Mouse (Mus musculus) layer of hippocampus, postnatal 25 days (tissue): Measurements from ENCODE around the gene Lcp1. TPM values are rescaled to one million over a fixed set of nuclear protein-coding genes. Genes with fewer than 3 reads are reported as not detected.

ENCODE experiments used
- DNase-seq, 2 experiments: peaks; one replicate each; pipeline ENCODE4 v3.0.0; 2022; ENCODE audit warnings: mixed read lengths in 2 of 2, low spot score in 1 of 2; ENCODE audit errors: extremely low spot score in 1 of 2
- total RNA-seq, 2 experiments: library from RNA; stranded (reverse); gene quantifications; 2 replicates each; pipeline ENCODE4 v1.2.3; 2021

Gene Lcp1
- total RNA-seq, 2 experiments from 2014 or later, result 7.8 to 8.8 TPM

DNA sequence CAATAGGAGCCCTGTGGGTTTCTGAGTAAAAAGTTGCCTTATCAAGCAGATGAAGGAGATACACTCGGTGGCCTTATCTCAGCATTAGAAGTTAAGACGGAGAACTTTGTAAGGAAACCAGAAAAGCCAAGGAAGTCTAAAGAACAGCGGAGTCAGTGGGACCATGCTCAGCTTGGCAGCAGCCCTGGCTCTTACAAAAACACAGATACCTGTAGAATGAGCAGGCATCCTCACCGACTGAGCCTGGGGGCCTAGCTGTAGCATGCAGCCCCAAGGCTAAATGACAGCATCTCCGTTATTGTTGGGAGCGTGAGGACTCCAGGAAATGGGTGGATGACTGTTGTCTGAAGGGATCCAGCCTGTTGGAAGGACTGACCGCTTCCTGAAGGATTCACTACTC is 44.9 kb downstream of the Lcp1 start:
- no peak for DNase-seq

DNA sequence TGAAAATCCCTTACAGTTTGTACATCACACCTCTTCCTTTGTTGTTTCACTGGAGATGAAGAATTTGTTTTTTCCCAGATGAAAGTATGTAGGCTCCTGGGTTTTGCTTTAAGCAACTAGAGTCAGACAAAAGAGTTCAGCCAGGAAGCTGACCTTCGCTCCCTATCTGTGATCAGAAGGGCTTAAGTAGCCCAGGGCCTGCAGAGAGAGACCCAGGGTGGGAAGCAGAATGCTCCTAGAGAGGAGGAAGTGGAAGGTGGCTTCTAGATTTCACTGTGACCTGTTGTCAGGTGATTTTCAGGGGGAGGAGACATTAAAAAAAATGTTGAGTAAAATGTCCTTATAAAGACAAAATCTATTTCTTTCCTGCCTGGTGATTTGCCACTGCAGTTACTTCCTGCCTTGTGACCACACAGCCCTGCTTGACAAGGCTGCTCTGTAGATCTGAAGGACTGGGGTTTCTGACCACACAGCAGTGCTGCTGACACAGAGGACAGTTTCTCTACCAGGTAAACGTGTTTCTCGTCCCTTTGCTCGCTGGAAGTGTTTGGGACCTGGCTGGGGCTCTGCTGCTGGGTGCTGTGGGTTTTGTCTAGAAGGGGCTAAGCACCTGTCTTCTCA is 45.6 kb downstream of the Lcp1 start:
- no peak for DNase-seq

DNA sequence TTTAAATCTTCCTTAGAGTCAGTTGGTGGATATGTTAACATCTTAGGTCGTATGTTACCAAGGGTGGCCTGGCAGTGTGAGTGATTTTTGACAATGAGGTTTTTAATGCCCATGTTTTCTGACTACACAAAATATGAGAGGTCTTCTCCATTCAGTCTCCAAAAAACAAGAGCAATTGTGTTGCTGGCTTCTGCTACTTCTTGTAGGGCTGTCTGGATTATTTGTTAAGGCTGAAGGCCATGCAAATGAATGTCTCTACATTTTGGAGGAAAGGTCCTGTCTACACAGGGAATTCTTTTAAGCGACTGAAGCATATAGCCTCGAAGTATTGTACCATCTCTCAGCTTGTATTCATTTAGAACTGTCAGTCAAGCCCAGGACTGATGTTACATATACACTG is 46.5 kb downstream of the Lcp1 start:
- no peak for DNase-seq

DNA sequence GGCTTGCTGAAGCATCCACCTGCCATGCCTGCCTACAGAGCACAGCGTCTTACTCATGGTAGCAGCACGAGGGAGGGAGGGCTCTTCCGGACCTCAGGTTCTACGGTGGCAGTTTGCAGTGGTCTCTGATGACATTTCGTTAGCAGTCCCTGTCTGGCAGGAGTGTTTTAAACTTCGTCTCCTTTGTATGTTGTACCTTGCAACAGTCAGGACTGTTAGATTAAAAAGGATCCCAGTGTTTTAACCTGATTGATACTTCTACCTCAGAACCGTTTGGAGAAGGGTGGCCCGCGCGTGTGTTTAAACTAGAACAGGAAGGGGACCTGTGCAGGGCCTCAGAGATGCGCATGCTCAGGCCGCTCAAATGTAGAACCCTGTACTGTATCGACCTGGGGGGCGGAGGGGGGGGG is 47.5 kb downstream of the Lcp1 start:
- DNase-seq, result no peak

DNA sequence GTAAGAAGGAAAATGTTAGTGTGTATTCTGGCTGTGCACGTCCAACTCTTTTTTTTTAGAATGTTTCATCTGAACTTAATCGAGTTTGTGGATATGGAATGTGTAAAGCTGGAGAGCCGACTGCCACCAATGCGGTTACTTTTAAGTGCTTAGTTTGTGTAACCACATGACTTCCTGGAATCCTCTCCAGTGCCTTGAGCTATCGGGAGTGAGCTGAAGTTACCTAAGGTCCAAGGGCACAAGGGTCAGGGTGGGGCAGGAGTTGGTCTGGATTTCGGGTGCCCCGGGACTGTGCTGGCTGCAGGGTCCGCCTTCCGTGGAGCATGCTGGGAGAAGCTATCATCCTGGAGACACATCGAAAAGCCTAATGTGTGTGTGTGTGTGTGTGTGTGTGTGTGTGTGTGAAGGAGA is 47.9 kb downstream of the Lcp1 start:
- no peak for DNase-seq

DNA sequence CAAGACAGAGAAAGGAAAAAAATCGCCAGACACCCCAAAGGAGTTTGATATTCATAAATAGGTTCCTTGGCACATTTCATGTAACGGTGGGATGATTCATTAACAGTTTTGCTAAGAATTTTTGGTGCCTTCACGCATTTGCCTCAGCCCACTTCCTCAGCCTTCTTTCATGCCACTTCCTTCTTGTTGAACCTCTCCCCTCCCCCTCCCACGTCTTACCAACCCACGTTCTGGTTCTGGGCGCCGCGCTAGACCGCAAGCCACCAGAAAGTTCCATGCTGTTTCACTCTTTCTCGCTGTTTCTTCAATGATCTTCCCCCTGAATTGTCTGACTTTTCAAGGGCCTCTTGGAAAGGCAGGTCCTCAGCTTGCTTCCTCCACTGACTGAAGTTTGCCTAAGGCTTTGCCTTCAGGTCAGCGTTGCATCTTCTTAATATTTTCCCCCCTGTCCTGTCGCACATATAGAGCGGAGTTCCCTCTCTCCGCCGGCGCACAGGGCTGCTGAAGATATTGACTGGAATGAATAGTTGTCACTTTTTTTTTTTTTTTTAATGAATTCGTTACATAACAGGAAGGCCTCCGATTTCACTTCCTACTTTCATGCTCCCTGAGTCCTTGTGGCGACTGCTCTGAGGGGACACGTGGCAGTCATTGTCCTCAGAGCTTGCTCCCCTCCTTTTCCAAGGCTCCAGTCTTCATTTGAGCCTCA is 48.5 kb downstream of the Lcp1 start:
- DNase-seq, result no peak

DNA sequence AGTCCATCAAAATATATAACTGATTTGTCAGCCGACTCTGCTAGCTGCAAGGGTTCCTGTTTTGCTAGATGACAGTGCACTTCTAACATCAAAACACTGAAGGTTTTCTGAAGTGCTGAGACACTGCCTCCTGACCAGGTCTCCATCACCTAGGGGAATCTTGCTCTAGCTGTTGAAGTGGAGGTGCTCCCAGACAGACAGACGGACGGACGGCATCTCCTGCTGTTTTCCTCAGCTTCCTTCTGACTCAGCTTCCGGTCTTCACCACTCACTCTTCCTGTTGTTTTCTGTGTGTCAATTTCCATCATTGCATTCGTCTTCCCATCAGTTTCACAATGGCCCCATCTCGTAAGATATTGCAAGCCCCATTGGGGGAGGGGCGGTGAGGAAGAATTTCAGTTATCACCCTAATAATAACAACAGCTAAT is 49.7 kb downstream of the Lcp1 start:
- DNase-seq, result no peak

DNA sequence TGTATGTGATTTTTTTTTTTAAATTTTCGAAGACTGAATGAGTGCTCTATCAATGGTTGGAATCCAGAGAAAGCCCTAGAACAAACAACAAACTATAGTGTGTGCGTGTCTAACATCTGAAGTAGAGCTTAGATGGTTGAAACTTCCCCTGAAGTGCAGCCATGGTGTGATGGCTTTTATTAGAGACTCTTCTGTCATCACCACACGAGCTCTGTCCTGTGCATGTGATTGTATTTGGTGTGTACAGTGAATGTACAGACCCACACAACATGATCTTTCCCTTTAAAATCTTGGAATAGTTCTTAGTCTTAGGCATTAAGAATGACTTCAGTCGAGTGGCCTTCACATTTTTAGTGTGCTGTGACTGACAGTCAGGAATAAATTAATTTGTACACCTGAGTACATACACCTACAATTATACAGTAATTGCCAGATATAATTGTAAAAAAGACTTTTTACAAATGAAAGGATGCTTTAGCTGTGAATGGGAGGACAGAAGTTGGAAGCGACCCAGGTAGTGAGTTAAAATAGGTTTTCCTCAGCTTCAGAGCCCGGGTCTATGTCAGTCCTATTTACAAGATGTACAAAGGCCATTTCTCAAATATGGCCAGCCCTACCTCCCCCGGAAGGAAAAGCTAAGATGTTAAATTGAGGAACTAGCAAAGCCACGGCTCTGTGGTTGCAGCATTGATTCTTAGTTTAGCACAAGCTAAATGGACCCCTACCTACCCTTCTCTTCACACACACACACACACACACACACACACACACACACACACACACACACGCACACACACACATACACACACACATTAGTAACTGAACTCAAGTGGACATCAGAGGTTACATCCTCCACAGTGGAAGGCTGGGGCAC is 50.4 kb downstream of the Lcp1 start:
- no peak for DNase-seq

DNA sequence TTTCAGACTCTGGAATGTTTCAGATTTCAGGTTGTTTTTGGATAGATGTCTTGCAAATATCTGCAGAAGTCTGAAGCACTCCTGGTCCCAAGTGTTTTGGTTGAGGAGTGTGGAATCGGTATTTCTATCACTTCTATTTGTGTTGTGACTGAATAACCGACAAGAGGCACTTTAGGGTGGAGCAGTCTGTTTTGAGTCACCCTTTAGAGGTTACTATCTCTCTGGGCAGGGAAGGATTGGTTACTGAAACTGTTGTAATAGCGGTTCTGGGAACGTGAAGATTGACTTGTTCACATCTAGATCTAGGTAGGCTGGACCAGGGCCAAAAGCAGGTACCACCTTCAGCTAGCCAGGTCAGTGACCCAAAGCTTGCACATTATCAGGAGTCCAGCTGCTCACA is 51.5 kb downstream of the Lcp1 start:
- no peak for DNase-seq

DNA sequence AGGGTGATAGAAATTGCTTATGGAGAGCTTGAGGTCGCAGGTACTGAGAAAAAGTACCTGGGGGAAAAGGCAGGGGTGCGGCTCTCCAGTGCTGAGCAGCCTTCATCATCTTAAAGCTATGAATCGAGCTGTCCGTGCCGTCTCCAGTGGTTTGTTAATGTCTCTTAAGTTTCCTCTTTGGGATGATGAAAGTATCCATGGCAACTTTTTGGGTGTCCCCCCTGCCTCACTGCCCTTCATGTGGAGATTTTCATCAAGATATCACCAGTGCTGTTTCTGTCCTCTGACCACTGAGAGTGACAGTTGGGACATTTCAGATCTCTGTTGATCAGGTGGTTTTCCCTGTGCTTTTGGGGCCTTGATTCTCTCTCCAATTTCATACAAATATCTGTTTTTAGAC is 51.9 kb downstream of the Lcp1 start:
- no peak for DNase-seq

DNA sequence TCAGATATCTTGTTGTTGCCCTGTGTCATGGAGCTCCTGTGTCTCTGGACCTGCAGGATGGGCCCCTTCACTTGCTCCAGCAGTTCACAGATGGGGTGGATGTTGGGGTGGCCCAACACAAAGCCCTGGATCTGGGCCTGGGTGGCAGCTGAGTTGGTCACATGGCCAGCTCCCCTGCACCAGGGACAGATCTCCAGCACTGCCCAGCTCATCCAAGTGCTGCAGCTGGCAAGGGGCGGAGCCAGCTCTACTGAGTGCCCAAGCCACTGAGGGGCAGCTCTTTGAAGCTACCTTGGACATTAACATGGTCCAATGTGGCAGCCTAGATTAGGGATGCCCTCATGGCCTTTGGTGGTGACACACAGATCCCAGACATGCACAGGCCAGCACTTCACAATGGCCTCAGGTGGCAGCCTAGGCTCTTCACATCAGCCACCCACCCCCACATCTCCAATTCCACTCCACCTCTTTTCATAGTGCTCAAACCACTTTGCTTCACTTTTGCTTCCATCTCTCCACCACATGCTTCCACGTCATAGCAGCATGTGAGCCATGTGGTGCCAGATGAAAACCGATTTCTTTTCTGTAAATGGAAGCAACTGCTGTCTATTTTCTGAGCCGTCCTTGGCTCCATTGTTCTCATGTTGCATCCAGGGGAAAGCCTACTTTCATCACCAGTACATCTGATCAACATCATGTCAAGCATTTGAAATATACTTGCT is 53.3 kb downstream of the Lcp1 start:
- DNase-seq, result no peak

DNA sequence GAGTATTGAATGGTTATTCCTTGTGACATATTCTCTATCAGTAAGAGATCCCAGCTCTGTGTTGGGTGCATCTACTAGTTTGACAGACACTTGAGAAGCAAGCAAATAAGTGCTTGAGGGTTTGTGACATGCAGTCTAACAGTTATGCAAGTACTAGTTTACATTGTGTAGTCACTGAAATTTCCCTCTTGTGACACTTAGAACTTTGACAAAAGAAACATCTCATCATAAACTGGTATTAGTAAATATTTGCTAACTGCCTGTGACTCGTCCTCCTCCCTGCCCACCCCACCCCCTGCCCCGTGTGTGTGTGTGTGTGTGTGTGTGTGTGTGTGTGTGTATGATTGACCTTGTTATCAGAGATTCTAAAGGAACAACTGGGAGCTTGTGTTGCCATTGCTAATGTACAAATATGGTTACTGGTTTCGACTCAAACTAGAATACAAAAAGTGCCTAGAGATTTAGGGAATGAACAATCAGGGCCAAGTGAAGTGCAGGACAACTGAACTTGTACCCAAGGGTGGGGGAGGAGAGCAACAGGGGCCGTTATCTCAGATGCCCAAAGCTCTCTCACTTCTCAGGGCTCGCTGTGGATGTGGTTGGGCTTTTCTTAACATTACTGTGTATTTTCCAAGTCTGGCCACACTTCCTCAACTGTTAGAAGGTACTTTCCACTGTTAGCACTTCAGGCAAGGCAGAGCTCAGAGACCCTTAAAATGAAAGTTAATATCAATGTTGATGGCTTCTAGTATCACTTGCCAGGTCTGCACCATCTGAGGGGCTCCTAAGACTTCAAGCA is 55.1 kb downstream of the Lcp1 start:
- DNase-seq, result no peak

DNA sequence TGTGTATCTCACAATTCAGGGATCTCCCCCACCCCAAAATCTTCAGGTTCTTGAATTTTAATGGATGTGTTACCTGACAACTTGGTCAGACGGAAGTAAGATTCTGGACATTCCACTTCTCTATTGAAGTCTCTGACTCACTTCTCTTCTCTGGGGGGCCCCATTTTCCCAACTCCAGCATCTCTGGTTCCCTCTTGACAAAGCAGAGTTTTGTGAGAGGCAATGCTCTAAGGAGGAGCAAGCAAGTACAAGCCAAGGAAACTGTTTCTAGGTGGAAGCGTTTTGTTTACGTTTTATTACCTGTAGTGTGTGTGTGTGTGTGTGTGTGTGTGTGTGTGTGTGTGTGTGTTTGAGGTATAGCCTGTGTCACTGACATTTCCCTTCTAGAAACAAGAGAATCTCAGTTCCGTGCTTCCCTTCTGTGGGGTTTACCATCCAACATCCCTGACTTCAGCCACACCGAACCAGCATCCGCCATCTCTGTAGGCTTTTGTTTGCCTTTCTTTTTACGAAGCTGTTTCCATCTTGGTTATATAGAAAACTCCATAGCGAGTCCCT is 56.0 kb downstream of the Lcp1 start:
- DNase-seq, result no peak

DNA sequence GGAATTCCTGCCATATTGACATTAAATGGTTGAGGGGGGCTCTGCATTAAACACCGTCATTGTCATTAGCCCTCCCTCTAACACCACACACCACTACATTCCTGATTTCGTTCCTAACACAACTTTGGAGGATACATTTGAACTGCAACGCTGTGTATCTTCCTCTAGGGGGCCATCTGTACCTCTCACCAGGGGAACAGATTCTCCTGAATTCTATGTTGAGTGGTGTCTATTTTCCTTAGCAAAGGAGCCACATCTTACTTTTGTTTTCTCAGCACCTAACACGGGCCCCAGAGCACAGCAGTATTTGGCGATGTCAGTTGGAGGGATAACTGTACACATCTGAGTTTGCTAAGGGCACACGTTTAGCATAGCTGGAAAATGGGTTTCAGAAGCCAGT is 57.6 kb downstream of the Lcp1 start:
- DNase-seq, result no peak

DNA sequence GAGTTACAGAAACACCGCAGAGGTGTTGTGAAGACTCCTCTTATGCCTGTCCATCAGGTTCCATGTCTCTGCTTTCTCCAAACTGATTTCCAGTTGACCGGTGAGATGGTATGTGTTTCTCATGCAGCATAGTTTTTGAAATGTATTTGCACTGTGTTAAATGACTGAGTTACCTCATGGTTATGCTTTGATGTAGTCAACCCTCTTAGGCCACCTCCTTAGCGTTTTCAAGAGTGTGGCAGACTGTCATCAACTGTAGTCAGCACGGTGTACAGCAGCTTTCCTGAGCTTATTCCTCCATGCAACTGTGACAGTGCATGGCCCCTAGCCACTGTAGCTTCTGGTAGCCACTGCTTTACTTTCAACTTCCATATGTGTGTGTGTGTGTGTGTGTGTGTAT is 58.1 kb downstream of the Lcp1 start:
- DNase-seq, result no peak

DNA sequence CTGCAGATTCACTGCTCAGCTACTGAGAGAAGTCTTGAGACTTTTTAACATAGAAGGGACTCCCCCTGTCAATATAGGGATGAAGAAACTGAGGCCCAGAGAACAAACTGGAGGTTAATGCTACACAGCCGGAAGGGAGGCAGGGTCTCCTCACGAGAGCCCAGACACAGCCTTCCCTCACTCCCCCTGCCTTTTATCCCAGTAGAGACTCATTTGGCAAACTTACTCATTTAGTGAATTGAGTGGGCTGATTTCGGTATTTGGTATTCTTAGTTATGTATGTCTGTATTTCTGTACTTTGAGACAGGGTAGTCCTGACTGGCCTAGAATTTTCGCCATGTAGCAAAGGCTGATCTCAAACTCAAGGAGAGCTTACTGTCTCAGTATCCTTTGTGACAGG is 59.8 kb downstream of the Lcp1 start:
- no peak for DNase-seq

DNA sequence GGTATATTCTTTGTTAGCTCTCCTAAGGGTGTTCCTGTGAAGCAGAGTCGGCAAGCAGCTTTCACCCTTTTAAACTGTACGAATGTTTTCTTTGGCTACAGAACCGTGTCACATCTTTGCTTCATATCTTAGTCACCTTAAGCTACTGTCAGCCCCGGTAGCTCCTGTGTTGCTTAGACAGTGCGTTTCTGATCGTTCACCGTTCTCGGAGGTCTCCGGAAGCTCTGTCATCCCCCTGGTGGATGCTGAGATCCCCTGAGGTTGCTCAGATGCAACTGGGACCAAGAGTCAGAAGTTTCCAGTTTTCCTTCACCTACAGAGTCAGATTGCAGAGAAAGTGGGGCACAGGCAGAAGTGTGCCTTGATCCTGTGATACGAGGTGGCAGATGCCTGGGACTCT is 61.5 kb downstream of the Lcp1 start:
- no peak for DNase-seq

DNA sequence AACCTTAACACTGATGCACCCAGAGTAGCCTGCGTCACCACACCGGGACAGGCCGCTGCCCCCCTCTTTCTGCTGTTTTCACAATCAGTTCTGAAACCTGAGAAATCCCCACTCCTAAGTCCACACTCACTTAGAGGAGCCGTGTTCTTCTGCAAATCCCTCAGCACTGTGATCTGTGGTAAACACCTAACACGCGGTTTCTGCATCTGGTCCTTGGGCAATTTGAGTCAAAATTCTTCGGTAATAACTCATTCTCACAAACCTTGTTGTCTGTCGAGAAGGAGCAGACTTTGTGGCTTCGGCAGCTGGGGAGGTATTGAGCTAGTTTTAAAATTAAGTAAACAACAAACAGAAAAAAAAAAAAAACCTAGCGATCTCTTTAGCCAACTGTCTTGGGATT is 62.0 kb downstream of the Lcp1 start:
- DNase-seq, result no peak

DNA sequence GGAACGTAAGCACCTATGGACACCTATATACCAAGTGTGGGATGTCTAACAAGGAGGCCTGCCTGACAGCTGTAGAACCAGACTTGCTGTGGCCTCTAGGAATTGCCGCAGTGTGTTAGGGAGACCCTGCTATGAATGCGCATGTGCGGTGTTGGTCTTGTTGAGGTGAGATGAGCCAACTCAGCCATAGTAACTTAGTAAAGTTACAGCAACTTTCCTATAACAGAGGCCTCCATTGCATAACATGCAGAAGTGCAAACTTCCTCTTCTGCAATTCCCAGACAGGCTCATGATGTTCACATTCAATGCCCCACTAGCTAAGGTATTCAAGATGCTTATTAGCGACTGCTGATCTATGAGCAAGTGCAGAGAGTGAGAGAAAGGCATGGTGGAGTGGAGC is 64.6 kb downstream of the Lcp1 start:
- no peak for DNase-seq

DNA sequence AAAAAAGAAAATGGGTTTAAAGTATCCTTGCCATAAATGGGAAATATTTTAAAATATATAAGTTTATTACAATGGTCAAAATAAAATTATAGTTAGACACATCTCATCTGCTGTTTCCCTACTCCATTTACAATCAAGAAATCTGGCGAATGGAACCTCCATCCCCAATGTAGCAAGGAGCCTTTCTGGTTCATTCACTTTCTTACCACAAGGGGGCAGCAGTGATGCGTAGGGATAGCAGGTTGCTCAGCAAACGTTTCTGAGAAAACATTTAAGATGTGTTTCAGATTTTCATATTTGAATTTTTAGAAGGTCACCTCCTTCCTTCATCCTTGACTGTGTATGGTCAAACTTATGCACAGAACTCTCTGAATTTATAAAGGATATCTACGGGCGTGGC is 66.1 kb downstream of the Lcp1 start:
- DNase-seq, result peak; percentile 53 to 73
